8 mouse cellular contexts compared by ENCODE assay signal in genomic region chr11:77494782-77495181, GRCm38 (mm10). TPM values are rescaled to one million over a fixed set of nuclear protein-coding genes. Genes with fewer than 3 reads are reported as not detected.
A peak's percentile ranks its signal among the peaks of the same experiment; 100 is the strongest.
DNase-seq lines count a peak whose midpoint lies in the region; ATAC-seq and TF ChIP-seq lines count a peak whose summit lies in the region.
"Had no signal": no experiment of that assay in that cellular context is flagged by ENCODE, and none has a peak within 500 bp of the region (broad histone marks: within the 10 kb centered on the region; RNA-seq: fewer than 3 reads in every experiment).

No protein-coding gene starts in this region.

- ATAC-seq in lung, embryonic 14.5 days (ENCODE audit: insufficient read depth) = no peak
- ATAC-seq in forebrain, embryonic 12.5 days (ENCODE audit: low FRiP score) = no peak
- ATAC-seq in neural tube, embryonic 15.5 days (ENCODE audit: low FRiP score) = no peak

- TF ChIP-seq CTCF in lung, embryonic 14.5 days (IDR thresholded peaks at IDR 0.05; ENCODE audit: low read depth) = no peak

- H3K27me3 ChIP-seq in lung, embryonic 14.5 days (ENCODE audit: insufficient read depth, low read length) = no peaks in the 10 kb centered on the region
- H3K27me3 ChIP-seq in forebrain, embryonic 12.5 days = no peaks in the 10 kb centered on the region
- H3K27me3 ChIP-seq in limb, embryonic 10.5 days (ENCODE audit: low read depth, poor library complexity, severe bottlenecking) = no peaks in the 10 kb centered on the region
- H3K27me3 ChIP-seq in neural tube, embryonic 15.5 days (replicated peaks) = no peaks in the 10 kb centered on the region

- DNase-seq in lung, embryonic 14.5 days = no peak
- DNase-seq in lung, postnatal 4 days = no peak
- no peak for DNase-seq in limb, embryonic 10.5 days (ENCODE audit: low spot score)
- DNase-seq in left cerebral cortex, adult 11 months (ENCODE audit: low spot score) = no peak
- DNase-seq in spleen, postnatal 14 days (ENCODE audit: low spot score in 2 of 2) = no peak
- DNase-seq: lung, adult 18-20 months had no signal

- H3K4me1 ChIP-seq in lung, embryonic 14.5 days (ENCODE audit: insufficient read depth) = peaks cover 17% of the 10 kb centered on the region
- H3K4me1 ChIP-seq in forebrain, embryonic 12.5 days = peaks cover 72% of the 10 kb centered on the region
- peaks cover 93% of the 10 kb centered on the region for H3K4me1 ChIP-seq in limb, embryonic 10.5 days
- H3K4me1 ChIP-seq in neural tube, embryonic 15.5 days = peaks cover 77% of the 10 kb centered on the region

- 65% methylated on average over 6 of the region's 6 CpGs for WGBS in lung, embryonic 14.5 days
- WGBS in forebrain, embryonic 12.5 days = 76% methylated on average over 6 of the region's 6 CpGs
- WGBS in limb, embryonic 10.5 days = 82% methylated on average over 6 of the region's 6 CpGs
- 76% methylated on average over 6 of the region's 6 CpGs for WGBS in neural tube, embryonic 15.5 days

- peaks cover 13% of the 10 kb centered on the region; the same call in 1 of the 2 replicates for H3K36me3 ChIP-seq in lung, embryonic 14.5 days (ENCODE audit: insufficient read depth)
- H3K36me3 ChIP-seq in forebrain, embryonic 12.5 days (replicated peaks) = peaks cover 10% of the 10 kb centered on the region
- H3K36me3 ChIP-seq in limb, embryonic 10.5 days = peaks cover 24% of the 10 kb centered on the region
- H3K36me3 ChIP-seq in neural tube, embryonic 15.5 days = peaks cover 6% of the 10 kb centered on the region

- no peaks in the 10 kb centered on the region for H3K9me3 ChIP-seq in lung, embryonic 14.5 days (ENCODE audit: low read depth, low read length)
- H3K9me3 ChIP-seq in forebrain, embryonic 12.5 days = no peaks in the 10 kb centered on the region
- no peaks in the 10 kb centered on the region for H3K9me3 ChIP-seq in limb, embryonic 10.5 days (replicated peaks)
- H3K9me3 ChIP-seq in neural tube, embryonic 15.5 days (replicated peaks) = no peaks in the 10 kb centered on the region

- H3K27ac ChIP-seq in lung, embryonic 14.5 days (ENCODE audit: low read depth) = no peak overlapping the region
- peak overlapping the region; percentile 91; the same call in 1 of the 2 replicates for H3K27ac ChIP-seq in forebrain, embryonic 12.5 days
- no peak overlapping the region; the same call in 1 of the 2 replicates for H3K27ac ChIP-seq in limb, embryonic 10.5 days
- H3K27ac ChIP-seq in neural tube, embryonic 15.5 days (replicated peaks) = 0 out of 2 replicates have a peak overlapping the region, but pooled peaks have one; percentile 91

- peak overlapping the region; percentile 93 for H3K9ac ChIP-seq in lung, embryonic 14.5 days
- peak overlapping the region; percentile 96; the same call in 1 of the 2 replicates for H3K9ac ChIP-seq in forebrain, embryonic 12.5 days
- H3K9ac ChIP-seq in neural tube, embryonic 15.5 days (replicated peaks) = peak overlapping the region; percentile 89

- H3K4me3 ChIP-seq in lung, embryonic 14.5 days (ENCODE audit: low read depth, low read length) = peak overlapping the region; percentile 67; the same call in 1 of the 2 replicates
- peak overlapping the region; percentile 95 for H3K4me3 ChIP-seq in forebrain, embryonic 12.5 days (replicated peaks)
- peak overlapping the region; percentile 98 for H3K4me3 ChIP-seq in limb, embryonic 10.5 days
- peak overlapping the region; percentile 87 for H3K4me3 ChIP-seq in neural tube, embryonic 15.5 days (replicated peaks)

- H3K4me2 ChIP-seq in lung, embryonic 14.5 days = peak overlapping the region; percentile 90
- peak overlapping the region; percentile 92 for H3K4me2 ChIP-seq in forebrain, embryonic 12.5 days
- H3K4me2 ChIP-seq in neural tube, embryonic 15.5 days = peak overlapping the region; percentile 94

RNA-seq across cellular contexts. Expression of gene Git1, which starts 1.4 kb away (rescaled TPM):
- 18.4 and 21.1 TPM in 2 replicates for polyA plus RNA-seq in lung, embryonic 14.5 days (2014; fragmentation: Nextera tagmentation; extraction: Ambion mirVana)
- 14.6 and 14.8 TPM in 2 replicates for polyA plus RNA-seq in forebrain, embryonic 12.5 days (2016; fragmentation: Nextera tagmentation; extraction: Ambion mirVana)
- 13.6 and 14.8 TPM in 2 replicates for polyA plus RNA-seq in limb, embryonic 10.5 days (2016; fragmentation: Nextera tagmentation; extraction: Ambion mirVana)
- polyA plus RNA-seq in neural tube, embryonic 15.5 days (2015; fragmentation: Nextera tagmentation; extraction: Ambion mirVana) = 13.9 and 14.0 TPM in 2 replicates

RNA-seq across cellular contexts. Expression of gene Ankrd13b, which starts 5.3 kb away (rescaled TPM):
- polyA plus RNA-seq in lung, embryonic 14.5 days (2014; fragmentation: Nextera tagmentation; extraction: Ambion mirVana) = 12.1 and 12.9 TPM in 2 replicates
- 23.0 and 25.1 TPM in 2 replicates for polyA plus RNA-seq in forebrain, embryonic 12.5 days (2016; fragmentation: Nextera tagmentation; extraction: Ambion mirVana)
- 12.5 and 13.4 TPM in 2 replicates for polyA plus RNA-seq in limb, embryonic 10.5 days (2016; fragmentation: Nextera tagmentation; extraction: Ambion mirVana)
- polyA plus RNA-seq in neural tube, embryonic 15.5 days (2015; fragmentation: Nextera tagmentation; extraction: Ambion mirVana) = 31.5 and 41.3 TPM in 2 replicates

RNA-seq across cellular contexts. Expression of gene Abhd15, which starts 20.1 kb away (rescaled TPM):
- 3.0 and 3.2 TPM in 2 replicates for polyA plus RNA-seq in lung, embryonic 14.5 days (2014; fragmentation: Nextera tagmentation; extraction: Ambion mirVana)
- 3.8 and 4.8 TPM in 2 replicates for polyA plus RNA-seq in forebrain, embryonic 12.5 days (2016; fragmentation: Nextera tagmentation; extraction: Ambion mirVana)
- polyA plus RNA-seq in limb, embryonic 10.5 days (2016; fragmentation: Nextera tagmentation; extraction: Ambion mirVana) = 1.4 and 2.0 TPM in 2 replicates
- polyA plus RNA-seq in neural tube, embryonic 15.5 days (2015; fragmentation: Nextera tagmentation; extraction: Ambion mirVana) = 2.1 and 3.4 TPM in 2 replicates

RNA-seq across cellular contexts. Expression of gene Trp53i13, which starts 21.0 kb away (rescaled TPM):
- polyA plus RNA-seq in lung, embryonic 14.5 days (2014; fragmentation: Nextera tagmentation; extraction: Ambion mirVana) = 39.2 and 40.3 TPM in 2 replicates
- 30.7 and 31.7 TPM in 2 replicates for polyA plus RNA-seq in forebrain, embryonic 12.5 days (2016; fragmentation: Nextera tagmentation; extraction: Ambion mirVana)
- polyA plus RNA-seq in limb, embryonic 10.5 days (2016; fragmentation: Nextera tagmentation; extraction: Ambion mirVana) = 33.4 and 38.7 TPM in 2 replicates
- polyA plus RNA-seq in neural tube, embryonic 15.5 days (2015; fragmentation: Nextera tagmentation; extraction: Ambion mirVana) = 15.3 and 20.3 TPM in 2 replicates

RNA-seq across cellular contexts. Expression of gene Gm10392, which starts 24.2 kb away (rescaled TPM):
- polyA plus RNA-seq in lung, embryonic 14.5 days (2014; fragmentation: Nextera tagmentation; extraction: Ambion mirVana) = 0.16 TPM in 1 of 2 replicates, not detected in the other
- polyA plus RNA-seq in forebrain, embryonic 12.5 days (2016; fragmentation: Nextera tagmentation; extraction: Ambion mirVana) = 0.17 TPM in 1 of 2 replicates, not detected in the other
- polyA plus RNA-seq in limb, embryonic 10.5 days (2016; fragmentation: Nextera tagmentation; extraction: Ambion mirVana) = 0.14 TPM in 1 of 2 replicates, not detected in the other
- polyA plus RNA-seq in neural tube, embryonic 15.5 days (2015; fragmentation: Nextera tagmentation; extraction: Ambion mirVana) = 0.15 and 0.40 TPM in 2 replicates

Comparison
In these comparisons a context has a peak if more than half of its experiments do, and no peak if none do; other contexts are left out.
1. H3K27ac ChIP-seq: peak in forebrain, embryonic 12.5 days (single experiment) and neural tube, embryonic 15.5 days (single experiment); none in lung, embryonic 14.5 days (single experiment) and limb, embryonic 10.5 days (single experiment).
2. Peak in every context shown above with its lines, with median percentiles within 50 percentile points of each other: H3K4me2 ChIP-seq, H3K4me3 ChIP-seq and H3K9ac ChIP-seq.